Mouse (Mus musculus): ENCODE data around the gene C1qtnf12. TPM values are rescaled to one million over a fixed set of nuclear protein-coding genes. Genes with fewer than 3 reads are reported as not detected.

Gene C1qtnf12
- total RNA-seq, 2 experiments from 2014 or later = 13.3 to 19.9 TPM

- intact Hi-C loops (cut with DNase I; ENCODE audit: low total_unique reads) = no loop called here
- DNase-seq = peak; percentile 82
Measured at GRCm38 (mm10) chr4:155992241-155992905, 30.3 kb downstream of the C1qtnf12 start, which contains the start of the genes B3galt6 and Sdf4. Gene B3galt6, minus strand, starts transcription at chr4:155992649. Gene Sdf4, plus strand, starts transcription at chr4:155992872.

- intact Hi-C loops (cut with DNase I; ENCODE audit: low total_unique reads) = no loop called here
- peak; percentile 93 for DNase-seq
Measured at GRCm38 (mm10) chr4:155992906-155993547, 30.9 kb downstream of the C1qtnf12 start.

GRCm38 (mm10) chr4:155993606-155994005, 31.5 kb downstream of the C1qtnf12 start:
- intact Hi-C loops (cut with DNase I; ENCODE audit: low total_unique reads) = no loop called here
- no peak for DNase-seq

GRCm38 (mm10) chr4:156004109-156004508, 42.0 kb downstream of the C1qtnf12 start:
- intact Hi-C loops (cut with DNase I; ENCODE audit: low total_unique reads) = no loop called here

GRCm38 (mm10) chr4:156008369-156008768, 46.3 kb downstream of the C1qtnf12 start:
- intact Hi-C loops (cut with DNase I; ENCODE audit: low total_unique reads) = no loop called here
- no peak for DNase-seq

More at GRCm38 (mm10) chr4:156004109-156004508, 42.0 kb downstream of the C1qtnf12 start:
- DNase-seq = no peak

- intact Hi-C loops (cut with DNase I; ENCODE audit: low total_unique reads) = no loop called here
- DNase-seq = no peak
Measured at GRCm38 (mm10) chr4:156013637-156014036, 51.5 kb downstream of the C1qtnf12 start, which contains the start of gene Tnfrsf4. Gene Tnfrsf4, plus strand, starts transcription at chr4:156013843.

- DNase-seq = no peak
Measured at GRCm38 (mm10) chr4:156014436-156014835, 52.3 kb downstream of the C1qtnf12 start.

More at GRCm38 (mm10) chr4:156014436-156014835, 52.3 kb downstream of the C1qtnf12 start:
- intact Hi-C loops (cut with DNase I; ENCODE audit: low total_unique reads) = no loop called here

Other genes starting within 250 kb of the C1qtnf12 start
- under 1 TPM; 0.57 to 0.66 TPM for gene Tmem240, start 227.5 kb upstream of the C1qtnf12 start, total RNA-seq (2021)
- gene Atad3a, start 201.2 kb upstream of the C1qtnf12 start, total RNA-seq (2021) = 10 to 100 TPM; 23.9 to 26.1 TPM
- 10 to 100 TPM in 1 of 2 experiments, 1 to 10 TPM in 1; 9.0 to 13.8 TPM for gene Vwa1, start 187.6 kb upstream of the C1qtnf12 start, total RNA-seq (2021)
- gene Tmem88b, start 176.4 kb upstream of the C1qtnf12 start, total RNA-seq (2021) = 1 to 10 TPM; 1.3 to 1.4 TPM
- not detected for gene Ankrd65, start 171.9 kb upstream of the C1qtnf12 start, total RNA-seq (2021)
- 10 to 100 TPM; 45.4 to 48.3 TPM for gene Mrpl20, start 159.4 kb upstream of the C1qtnf12 start, total RNA-seq (2021)
- gene Ccnl2, start 149.8 kb upstream of the C1qtnf12 start, total RNA-seq (2021) = 10 to 100 TPM; 20.6 to 29.0 TPM
- 10 to 100 TPM; 78.8 to 80.8 TPM for gene Aurkaip1, start 131.0 kb upstream of the C1qtnf12 start, total RNA-seq (2021)
- gene Mxra8, start 122.6 kb upstream of the C1qtnf12 start, total RNA-seq (2021) = 10 to 100 TPM; 75.4 to 79.4 TPM
- gene Dvl1, start 114.9 kb upstream of the C1qtnf12 start, total RNA-seq (2021) = 10 to 100 TPM; 88.6 to 89.4 TPM
- gene Tas1r3, start 99.0 kb upstream of the C1qtnf12 start, total RNA-seq (2021) = under 1 TPM; 0.10 to 0.13 TPM
- 10 to 100 TPM; 16.5 to 17.0 TPM for gene Cptp, start 92.9 kb upstream of the C1qtnf12 start, total RNA-seq (2021)
- gene Ints11, start 92.8 kb upstream of the C1qtnf12 start, total RNA-seq (2021) = 10 to 100 TPM; 15.4 to 15.9 TPM
- gene Pusl1, start 70.5 kb upstream of the C1qtnf12 start, total RNA-seq (2021) = 10 to 100 TPM in 1 of 2 experiments, 1 to 10 TPM in 1; 9.2 to 13.1 TPM
- gene Acap3, start 70.5 kb upstream of the C1qtnf12 start, total RNA-seq (2021) = 10 to 100 TPM; 10.1 to 10.3 TPM
- gene Ube2j2, start 18.5 kb upstream of the C1qtnf12 start, total RNA-seq (2021) = 10 to 100 TPM; 46.3 to 51.7 TPM
- 1 to 10 TPM; 2.6 TPM for gene B3galt6, start 30.3 kb downstream of the C1qtnf12 start, total RNA-seq (2021)
- gene Sdf4, start 30.6 kb downstream of the C1qtnf12 start, total RNA-seq (2021) = 10 to 100 TPM; 77.4 to 78.0 TPM
- under 1 TPM; 0.64 to 0.82 TPM for gene Tnfrsf4, start 51.5 kb downstream of the C1qtnf12 start, total RNA-seq (2021)
- not detected for gene Tnfrsf18, start 63.8 kb downstream of the C1qtnf12 start, total RNA-seq (2021)
- not detected for gene Ttll10, start 97.1 kb downstream of the C1qtnf12 start, total RNA-seq (2021)
- gene 9430015G10Rik, start 147.7 kb downstream of the C1qtnf12 start, total RNA-seq (2021) = 1 to 10 TPM; 3.2 to 4.1 TPM
- not detected for gene Rnf223, start 168.2 kb downstream of the C1qtnf12 start, total RNA-seq (2021)
- gene Agrn, start 235.2 kb downstream of the C1qtnf12 start, total RNA-seq (2021) = 10 to 100 TPM; 25.3 to 25.5 TPM
- gene Isg15, start 238.5 kb downstream of the C1qtnf12 start, total RNA-seq (2021) = under 1 TPM; 0.42 to 0.57 TPM
- gene AW011738, start 241.0 kb downstream of the C1qtnf12 start, total RNA-seq (2021) = 1 to 10 TPM; 2.9 to 3.3 TPM